Mouse (Mus musculus): ENCODE measurements around the gene Pax7. TPM values are rescaled to one million over a fixed set of nuclear protein-coding genes. Genes with fewer than 3 reads are reported as not detected.

Gene Pax7
- total and polyA plus RNA-seq, 3 experiments = not detected

GRCm38 (mm10) chr4:139767823-139768222 lies 65.5 kb downstream of the Pax7 start:
- no peak overlapping the region for H3K27ac ChIP-seq (ENCODE audit: control insufficient read depth, low read depth, low read length)
- no peak for DNase-seq (ENCODE audit: low read depth, low spot score)
- no peaks in the 10 kb centered on the region for H3K27me3 ChIP-seq (ENCODE audit: control insufficient read depth in 1 of 2, insufficient read depth in 2 of 2, low read length in 2 of 2)
- H3K9ac ChIP-seq (ENCODE audit: control insufficient read depth, low read depth, low read length, poor library complexity, severe bottlenecking) = no peak overlapping the region
- no peak overlapping the region for H3K4me3 ChIP-seq (ENCODE audit: control insufficient read depth in 1 of 2, insufficient read depth in 1 of 2, low read depth in 2 of 2, low read length in 2 of 2)
- no peaks in the 10 kb centered on the region for H3K4me1 ChIP-seq (ENCODE audit: control insufficient read depth in 1 of 2, insufficient read depth in 2 of 2, low read length in 2 of 2)
- no peaks in the 10 kb centered on the region; the same call in 1 of the 2 replicates for H3K9me3 ChIP-seq (replicated peaks; ENCODE audit: insufficient read depth, low read length)
- H3K36me3 ChIP-seq (ENCODE audit: control insufficient read depth in 1 of 2, insufficient read depth in 2 of 2, low read length in 2 of 2) = no peaks in the 10 kb centered on the region
- no peaks in the 10 kb centered on the region for H3K79me2 ChIP-seq (ENCODE audit: control insufficient read depth, insufficient read depth, low read length, poor library complexity)
- no peak for TF ChIP-seq EP300 (IDR thresholded peaks at IDR 0.05; ENCODE audit: low read depth in 1 of 2, low read length in 2 of 2)
- TF ChIP-seq KAT2A (conservative IDR thresholded peaks at IDR 0.05; ENCODE audit: low read depth, low read length) = no peak
- no peak for TF ChIP-seq NRF1 (IDR thresholded peaks at IDR 0.05; ENCODE audit: insufficient read depth, low read depth, low read length, poor library complexity, severe bottlenecking)
- no peak for TF ChIP-seq CHD1 (IDR thresholded peaks at IDR 0.05; ENCODE audit: low read depth, low read length)
- TF ChIP-seq POLR2AphosphoS2 (IDR thresholded peaks at IDR 0.05; ENCODE audit: low read length) = no peak
- no peak for TF ChIP-seq TBP (IDR thresholded peaks at IDR 0.05; ENCODE audit: low read depth, low read length)
- no peak for TF ChIP-seq MYC (IDR thresholded peaks at IDR 0.05; ENCODE audit: low read depth, low read length)
- TF ChIP-seq CHD2 (IDR thresholded peaks at IDR 0.05; ENCODE audit: low read length) = no peak
- TF ChIP-seq USF1 (IDR thresholded peaks at IDR 0.05; ENCODE audit: low read depth, low read length) = no peak
- no peak for TF ChIP-seq MXI1 (IDR thresholded peaks at IDR 0.05; ENCODE audit: low read depth, low read length)
- TF ChIP-seq RAD21 (IDR thresholded peaks at IDR 0.05; ENCODE audit: low read depth, low read length) = no peak
- no peak for TF ChIP-seq TAL1 (IDR thresholded peaks at IDR 0.05; ENCODE audit: low read length)
- no peak for TF ChIP-seq NELFE (IDR thresholded peaks at IDR 0.05; ENCODE audit: low read depth, low read length)

- Histone ChIP-seq H3K4me1 (ENCODE audit: control insufficient read depth in 1 of 2, insufficient read depth in 2 of 2, low read length in 2 of 2) (no peaks in the 10 kb centered on the region), H3K9me3 (replicated peaks; ENCODE audit: insufficient read depth, low read length) (no peaks in the 10 kb centered on the region; the same call in 1 of the 2 replicates), H3K79me2 (ENCODE audit: control insufficient read depth, insufficient read depth, low read length, poor library complexity) (no peaks in the 10 kb centered on the region), H3K4me3 (ENCODE audit: control insufficient read depth in 1 of 2, insufficient read depth in 1 of 2, low read depth in 2 of 2, low read length in 2 of 2) (no peak overlapping the region), H3K36me3 (ENCODE audit: control insufficient read depth in 1 of 2, insufficient read depth in 2 of 2, low read length in 2 of 2) (no peaks in the 10 kb centered on the region), H3K27ac (ENCODE audit: control insufficient read depth, low read depth, low read length) (no peak overlapping the region), H3K9ac (ENCODE audit: control insufficient read depth, low read depth, low read length, poor library complexity, severe bottlenecking) (no peak overlapping the region), H3K27me3 (ENCODE audit: control insufficient read depth in 1 of 2, insufficient read depth in 2 of 2, low read length in 2 of 2) (no peaks in the 10 kb centered on the region)
- no peak for TF ChIP-seq ZMIZ1 (IDR thresholded peaks at IDR 0.05; ENCODE audit: low read depth, low read length)
- no peak for TF ChIP-seq MAZ (IDR thresholded peaks at IDR 0.05; ENCODE audit: low read depth, low read length)
- no peak for TF ChIP-seq NELFE (IDR thresholded peaks at IDR 0.05; ENCODE audit: low read depth, low read length)
- no peak for TF ChIP-seq USF2 (IDR thresholded peaks at IDR 0.05; ENCODE audit: borderline replicate concordance in 1 of 2, insufficient read depth in 1 of 2, low read depth in 1 of 2, low read length in 2 of 2)
- no peak for TF ChIP-seq ELF1 (IDR thresholded peaks at IDR 0.05; ENCODE audit: low read depth, low read length)
- TF ChIP-seq TCF12 (IDR thresholded peaks at IDR 0.05; ENCODE audit: low read depth, low read length) = no peak
- no peak for TF ChIP-seq GABPA (IDR thresholded peaks at IDR 0.05; ENCODE audit: low read depth, low read length)
- no peak for TF ChIP-seq MYB (IDR thresholded peaks at IDR 0.05; ENCODE audit: low read depth, low read length)
- DNase-seq (ENCODE audit: low read depth, low spot score) = no peak
Observed at GRCm38 (mm10) chr4:139767115-139767718, 66.1 kb downstream of the Pax7 start.
